Mouse (Mus musculus): ENCODE results near the gene Dclk2.

DNA sequence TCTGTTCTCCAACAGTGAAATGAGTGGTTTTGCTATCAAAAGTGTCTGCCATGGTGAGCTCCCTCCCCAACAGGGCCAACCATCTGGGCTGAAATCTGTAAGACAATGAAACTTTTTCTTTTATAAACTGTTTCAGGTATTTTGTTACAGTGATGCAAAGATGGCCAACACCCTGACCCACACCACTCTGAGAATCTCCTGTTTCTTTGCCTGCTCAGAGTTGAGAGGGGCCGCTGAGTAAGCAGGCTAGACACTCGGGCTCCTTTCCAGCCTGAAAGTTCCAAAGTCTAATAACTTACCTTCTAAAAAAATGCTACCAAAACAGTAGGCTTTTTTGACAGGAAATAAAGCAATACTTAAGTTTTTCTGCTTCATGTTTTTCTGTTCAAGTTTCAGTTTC lies 78.2 kb downstream of the Dclk2 start:
- TF ChIP-seq GATA1 (IDR thresholded peaks at IDR 0.05; ENCODE audit: low read length) (no peak), TAL1 (IDR thresholded peaks at IDR 0.05; ENCODE audit: low read length) (no peak)
